Mouse (Mus musculus) T-cell, adult 2 months (primary cell): Measurements from ENCODE around the gene Slc35a3.

Experiments
- DNase-seq: peaks from one replicate; pipeline ENCODE4 v3.0.0; 2022; ENCODE audit warnings: low spot score

The Slc35a3 gene

GRCm38 (mm10) chr3:116638572-116638971 is 74.1 kb downstream of the Slc35a3 start:
- no peak for DNase-seq

GRCm38 (mm10) chr3:116637693-116638476 is 74.7 kb downstream of the Slc35a3 start:
- DNase-seq = no peak

- DNase-seq = no peak
These were observed 76.8 kb downstream of the Slc35a3 start for GRCm38 (mm10) chr3:116635799-116636198.

GRCm38 (mm10) chr3:116634853-116635252 is 77.8 kb downstream of the Slc35a3 start:
- no peak for DNase-seq

GRCm38 (mm10) chr3:116634091-116634490 is 78.5 kb downstream of the Slc35a3 start:
- no peak for DNase-seq

- no peak for DNase-seq
These were observed 79.7 kb downstream of the Slc35a3 start for GRCm38 (mm10) chr3:116632971-116633370.

GRCm38 (mm10) chr3:116631459-116631858 is 81.2 kb downstream of the Slc35a3 start:
- DNase-seq = no peak

GRCm38 (mm10) chr3:116622641-116623040 is 90.0 kb downstream of the Slc35a3 start:
- no peak for DNase-seq

- no peak for DNase-seq
These were observed 91.8 kb downstream of the Slc35a3 start for GRCm38 (mm10) chr3:116620636-116621370.
